Mouse (Mus musculus) urinary bladder, postnatal 25 days (tissue): Measurements from ENCODE around the gene Foxp1.

Experiments
- DNase-seq: peaks from one replicate; pipeline ENCODE4 v3.0.0; 2022; ENCODE audit warnings: low spot score

Gene Foxp1

DNA sequence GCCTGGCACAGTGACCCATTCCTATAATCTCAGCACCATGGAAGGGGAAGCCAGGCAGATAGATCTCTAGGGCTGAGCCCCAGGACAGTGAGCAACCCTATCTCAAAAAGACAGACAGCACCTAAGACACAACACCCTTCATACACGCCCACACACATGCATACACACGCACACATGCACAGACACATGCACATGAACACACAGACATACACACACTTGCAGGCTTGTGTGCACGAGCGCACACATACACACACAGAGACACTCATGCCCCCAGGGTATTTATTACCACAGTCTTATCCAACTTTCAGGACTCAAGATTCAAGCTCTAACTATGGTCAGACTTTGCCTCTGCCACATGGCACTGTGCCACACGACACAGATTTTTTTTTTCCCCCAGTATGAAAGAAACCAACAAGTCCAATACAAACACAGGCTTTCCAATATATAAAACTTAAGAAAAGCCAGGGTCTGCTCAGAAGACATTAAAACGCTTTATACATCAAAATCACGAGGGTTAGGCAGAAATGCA is 38.3 kb downstream of the Foxp1 start:
- DNase-seq, result no peak

GRCm38 (mm10) chr6:99483556-99483955 is 39.0 kb downstream of the Foxp1 start:
- DNase-seq, result no peak

DNA sequence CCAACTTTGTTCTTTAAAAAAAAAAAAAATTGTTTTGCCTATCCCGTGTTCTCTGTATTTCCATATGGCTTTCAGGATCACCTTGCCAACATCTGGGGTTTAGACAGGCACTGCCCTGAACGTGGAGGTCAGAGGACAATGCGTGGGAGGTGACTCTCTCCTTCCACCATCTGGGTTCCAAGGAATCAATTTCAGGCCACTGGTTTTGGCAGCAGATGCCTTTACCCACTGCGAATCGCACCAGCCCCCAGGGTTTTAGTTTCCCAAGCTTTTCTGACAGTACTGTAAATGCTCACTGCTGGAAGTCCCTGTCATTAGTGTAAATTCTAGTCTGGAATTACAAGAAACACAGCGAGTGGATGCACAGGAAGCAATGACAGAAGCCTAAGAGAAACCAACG is 41.0 kb downstream of the Foxp1 start:
- no peak for DNase-seq

DNA sequence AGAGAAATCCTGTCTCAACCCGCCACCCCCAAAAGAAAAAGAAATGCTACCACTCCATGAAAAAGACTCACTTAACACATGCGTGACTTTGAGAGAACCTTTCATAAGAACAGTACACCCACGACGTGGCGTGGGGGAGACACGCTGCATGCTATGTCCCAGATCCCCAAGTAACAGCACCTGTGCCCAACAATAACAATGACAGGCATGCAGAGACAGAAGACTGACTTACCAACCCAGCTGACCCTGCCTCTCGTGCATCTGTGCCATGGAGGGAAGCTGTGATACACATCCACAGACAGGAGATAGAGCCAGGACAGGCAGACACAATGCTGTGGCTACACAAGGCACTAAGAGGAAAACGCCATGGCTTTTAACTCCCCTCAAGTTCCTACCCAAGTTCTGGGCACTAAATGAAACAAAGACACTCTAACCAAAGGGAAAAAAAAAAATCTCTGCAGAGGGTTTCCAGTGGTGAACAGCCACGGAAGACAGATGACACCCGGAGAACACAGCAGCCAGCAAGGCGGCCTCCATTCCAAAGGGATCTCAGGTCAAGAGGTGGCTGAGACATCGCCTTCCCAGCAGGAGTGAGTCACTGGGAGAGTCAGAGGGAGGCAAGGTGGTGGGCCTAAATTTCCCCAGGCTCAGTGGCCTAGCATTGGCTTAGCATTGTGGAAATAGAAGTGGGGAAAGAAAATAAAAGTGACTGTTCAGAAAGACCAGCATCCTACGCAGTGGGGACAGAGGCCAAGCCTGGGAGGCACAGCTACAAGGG is 43.5 kb downstream of the Foxp1 start:
- DNase-seq, result no peak

- no peak for DNase-seq
These were observed 47.5 kb downstream of the Foxp1 start for GRCm38 (mm10) chr6:99475040-99475439.

GRCm38 (mm10) chr6:99470906-99471305 is 51.6 kb downstream of the Foxp1 start:
- DNase-seq, result no peak

- no peak for DNase-seq
These were observed 53.2 kb downstream of the Foxp1 start for GRCm38 (mm10) chr6:99469134-99469834.

DNA sequence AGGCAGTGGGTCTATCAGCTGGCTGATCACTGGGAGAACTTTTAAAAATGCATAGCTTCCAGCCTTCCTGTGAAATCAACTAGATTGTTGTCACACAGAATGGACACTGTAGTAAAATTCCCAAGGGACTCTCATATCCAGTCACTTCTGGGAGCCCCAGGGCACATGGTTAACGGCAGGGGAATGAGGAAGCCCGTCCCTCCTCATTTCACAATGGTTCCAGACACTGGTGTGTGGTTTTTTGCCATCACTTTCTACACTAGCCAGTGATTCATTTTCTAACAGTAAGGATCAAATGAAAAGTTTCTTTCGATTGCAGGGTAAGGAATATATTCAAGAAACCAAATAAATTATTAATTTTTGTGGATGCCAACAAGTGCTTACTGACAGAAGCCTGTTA is 54.7 kb downstream of the Foxp1 start:
- DNase-seq, result no peak

DNA sequence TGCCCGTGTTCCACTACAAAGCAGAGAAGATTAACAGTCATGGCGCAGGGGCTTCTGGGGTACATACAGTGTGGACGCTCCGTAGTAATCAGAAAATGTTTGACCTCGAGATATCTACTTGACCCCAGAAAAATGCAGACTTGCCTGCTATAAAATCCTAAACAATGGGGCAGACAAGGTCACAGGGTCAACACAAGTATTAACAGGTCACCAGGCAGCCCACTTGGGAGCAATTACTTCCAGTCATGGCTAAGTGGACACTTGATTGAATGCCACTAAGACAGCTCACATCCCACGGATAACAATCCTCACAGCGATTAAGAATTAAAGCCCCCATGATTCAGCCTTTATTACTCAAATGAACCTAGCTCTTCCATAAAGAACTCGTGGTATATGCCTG is 55.4 kb downstream of the Foxp1 start:
- DNase-seq, result no peak

GRCm38 (mm10) chr6:99466354-99466753 is 56.2 kb downstream of the Foxp1 start:
- DNase-seq, result no peak

DNA sequence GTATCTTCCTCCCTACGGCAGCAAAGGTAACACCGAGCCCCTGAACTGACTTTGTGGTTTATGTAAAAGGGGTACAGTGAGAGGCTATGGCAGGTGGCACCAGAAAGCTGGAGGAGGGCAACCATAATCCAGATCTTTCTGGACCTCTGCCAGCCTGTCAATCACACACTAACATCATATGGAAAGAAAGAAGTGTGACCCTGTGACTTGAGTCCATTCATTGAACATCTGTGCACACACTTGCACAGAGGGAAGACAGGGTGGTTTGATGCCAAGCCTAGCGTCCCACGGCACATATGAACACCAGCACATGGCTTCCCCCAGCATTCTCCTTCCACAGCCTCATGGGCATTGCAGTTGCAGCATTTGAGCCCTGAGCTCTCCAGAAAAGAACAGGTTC is 58.1 kb downstream of the Foxp1 start:
- DNase-seq, result no peak

GRCm38 (mm10) chr6:99463906-99464305 is 58.6 kb downstream of the Foxp1 start:
- no peak for DNase-seq

- no peak for DNase-seq
These were observed 63.7 kb downstream of the Foxp1 start for GRCm38 (mm10) chr6:99458775-99459174.

DNA sequence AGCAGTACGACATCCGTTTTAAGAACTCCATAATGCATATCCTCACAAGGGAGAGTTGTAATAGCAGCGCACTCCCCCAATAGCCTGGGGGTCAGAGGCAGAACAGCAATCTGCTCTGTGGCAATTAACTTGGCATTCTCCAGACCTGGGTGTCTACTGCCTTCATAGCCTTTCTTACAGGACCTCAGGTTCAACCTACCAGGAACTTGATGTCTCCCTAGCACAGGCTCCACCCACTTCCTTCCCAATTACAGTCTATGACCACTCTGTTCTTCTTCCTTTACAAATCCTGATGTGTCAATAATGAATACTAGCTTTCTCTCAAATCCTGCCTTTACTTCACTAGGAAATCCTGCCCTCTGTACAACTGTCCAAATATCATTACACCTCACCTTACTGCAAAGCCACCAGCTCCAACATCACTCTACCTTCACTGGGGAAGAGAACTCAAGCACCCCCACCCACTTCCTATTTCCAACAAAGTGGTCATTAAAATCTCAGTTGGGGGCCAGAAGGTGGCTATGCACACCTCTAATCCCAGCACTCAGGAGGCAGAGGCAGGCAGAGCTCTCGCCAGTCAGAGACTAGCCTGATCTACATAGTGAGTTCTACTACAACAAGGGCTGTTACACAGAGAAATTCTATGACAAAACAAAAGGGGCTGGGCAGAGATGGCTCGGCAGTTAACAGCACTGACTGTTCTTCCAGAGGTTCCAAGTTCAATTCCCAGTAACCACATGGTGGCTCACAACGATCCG is 68.6 kb downstream of the Foxp1 start:
- no peak for DNase-seq

GRCm38 (mm10) chr6:99452638-99453185 is 69.8 kb downstream of the Foxp1 start:
- no peak for DNase-seq

GRCm38 (mm10) chr6:99451479-99451878 is 71.0 kb downstream of the Foxp1 start:
- no peak for DNase-seq

DNA sequence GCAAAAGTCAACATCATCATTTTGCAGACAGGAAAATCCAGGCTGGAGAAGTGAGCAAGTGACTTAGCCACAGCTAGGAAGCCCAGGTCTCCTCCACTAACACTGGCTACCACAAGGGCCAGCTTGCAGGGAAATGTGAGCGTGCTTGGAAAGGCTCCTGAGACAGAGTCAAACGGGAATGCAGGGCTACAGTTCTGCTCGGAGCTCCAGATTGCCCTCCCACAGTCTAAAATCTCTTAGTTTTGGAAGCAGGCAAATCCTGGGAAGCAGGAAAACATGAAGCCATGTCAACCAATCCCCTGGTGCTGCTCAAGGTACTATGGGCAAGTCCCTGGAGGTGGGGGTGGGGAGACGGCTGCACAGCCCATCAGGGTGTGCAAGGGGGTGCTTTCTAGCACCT is 75.1 kb downstream of the Foxp1 start:
- DNase-seq, result no peak

GRCm38 (mm10) chr6:99446801-99447415 is 75.6 kb downstream of the Foxp1 start:
- no peak for DNase-seq

DNA sequence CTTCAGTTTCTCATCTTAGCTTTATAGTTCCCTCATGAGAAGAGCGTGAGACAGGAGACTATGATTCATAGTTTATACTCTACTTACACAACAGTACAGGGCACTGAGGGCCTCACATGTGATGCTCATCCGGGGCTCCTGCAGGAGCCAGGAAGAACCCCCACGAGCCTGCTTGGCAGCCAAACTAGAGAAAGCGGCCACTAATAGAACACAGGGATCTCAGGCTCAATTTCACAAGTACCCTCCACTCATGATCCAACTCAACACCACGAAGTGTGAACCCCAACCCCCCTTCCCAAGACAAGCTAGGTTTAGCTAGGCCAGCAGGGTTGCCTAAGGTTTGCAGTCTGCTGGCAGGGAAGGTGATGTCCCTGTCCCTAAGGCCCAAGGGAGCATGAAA is 79.1 kb downstream of the Foxp1 start:
- DNase-seq, result no peak

- no peak for DNase-seq
These were observed 81.4 kb downstream of the Foxp1 start for GRCm38 (mm10) chr6:99441100-99441499.

DNA sequence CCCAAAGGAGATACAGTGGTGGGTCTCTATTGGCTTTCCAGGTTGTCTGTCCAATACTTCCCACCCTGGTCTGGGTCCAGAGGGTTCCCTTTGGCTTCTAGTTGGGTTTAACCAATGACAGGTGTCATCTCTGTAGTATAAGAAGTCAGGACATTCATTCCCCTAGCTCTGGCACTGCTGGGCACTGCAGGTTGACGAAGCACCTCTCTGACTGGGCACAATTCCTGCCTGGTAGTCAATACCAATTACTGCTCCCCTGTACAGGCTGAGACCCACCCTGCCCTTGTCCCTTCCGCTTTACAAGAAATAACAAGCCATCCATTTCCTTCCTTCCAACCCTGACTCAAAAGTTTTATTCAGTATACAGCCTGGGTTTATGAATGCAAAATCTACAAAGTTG is 81.9 kb downstream of the Foxp1 start:
- DNase-seq, result no peak

DNA sequence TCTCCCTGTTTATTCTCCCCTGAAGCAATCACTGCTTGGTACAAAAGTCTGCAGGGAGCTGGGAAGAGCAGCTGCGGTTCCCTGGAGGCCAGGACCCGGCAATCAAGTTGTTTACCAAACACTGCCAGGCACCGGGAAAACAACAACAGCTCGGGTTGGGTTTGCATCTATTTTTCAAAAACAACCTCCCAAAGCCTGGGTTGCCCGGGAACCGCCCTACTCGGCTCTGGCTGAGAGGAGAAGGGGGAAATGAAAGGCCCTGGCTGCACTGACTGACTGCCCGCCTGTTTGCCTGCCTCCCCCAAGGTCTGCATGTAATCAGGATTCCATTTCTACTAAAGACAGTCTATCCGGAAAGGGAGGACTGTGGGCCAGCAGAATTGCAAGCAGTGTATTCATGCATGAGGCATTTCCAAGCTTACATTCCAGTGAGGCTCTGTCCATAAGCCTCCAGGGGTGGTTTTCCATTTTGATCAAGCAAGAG is 82.6 kb downstream of the Foxp1 start:
- DNase-seq, result peak; percentile 18
